Mouse (Mus musculus): Measurements from ENCODE around the gene Slc35e4.

- no peak for TF ChIP-seq REST (IDR thresholded peaks at IDR 0.05; ENCODE audit: insufficient read depth, insufficient read length)
- TF ChIP-seq POLR2A (IDR thresholded peaks at IDR 0.05; ENCODE audit: insufficient read length, low read depth): no peak
- TF ChIP-seq E2F4 (IDR thresholded peaks at IDR 0.05; ENCODE audit: insufficient read depth): no peak
- TF ChIP-seq USF1 (IDR thresholded peaks at IDR 0.05; ENCODE audit: low read depth): no peak
- TF ChIP-seq MAX (IDR thresholded peaks at IDR 0.05; ENCODE audit: low read depth): no peak
- TF ChIP-seq CEBPB (IDR thresholded peaks at IDR 0.05; ENCODE audit: insufficient read depth, poor library complexity, severe bottlenecking): no peak
- TF ChIP-seq TCF12 (IDR thresholded peaks at IDR 0.05; ENCODE audit: insufficient read depth, poor library complexity, severe bottlenecking): no peak
- TF ChIP-seq POLR2AphosphoS2 (IDR thresholded peaks at IDR 0.05; ENCODE audit: insufficient read length, low read depth): no peak
- TF ChIP-seq MYOG (IDR thresholded peaks at IDR 0.05; ENCODE audit: control insufficient read depth in 1 of 3, insufficient read depth in 1 of 3, insufficient read length in 2 of 3, low read depth in 2 of 3): no peak
- TF ChIP-seq MYOD1 (IDR thresholded peaks at IDR 0.05; ENCODE audit: control insufficient read depth in 1 of 3, insufficient read length in 2 of 3, low read depth in 2 of 3): no peak
These were observed 20.7 kb upstream of the Slc35e4 start for GRCm38 (mm10) chr11:3935135-3935534.

Measured in myocyte (in vitro differentiated cells).